Mouse (Mus musculus): ENCODE data around the gene Xxylt1.
"Not testable (repeated sequence)": the region's sequence is repeated elsewhere in the genome, so short reads cannot be mapped to it uniquely, and the experiment has no call there.

GRCm38 (mm10) chr16:31003592-31004320, 77.5 kb downstream of the Xxylt1 start:
- not testable (repeated sequence) for TF ChIP-seq POLR2A (IDR thresholded peaks at IDR 0.05; ENCODE audit: low read depth, low read length); CTCF (conservative IDR thresholded peaks at IDR 0.05; ENCODE audit: insufficient read depth, insufficient read length, low read depth, low read length)

All from kidney, adult 2 months (tissue).